Mouse (Mus musculus) MEL (cell line): ENCODE measurements around the gene Plin4. TPM values are rescaled to one million over a fixed set of nuclear protein-coding genes. Genes with fewer than 3 reads are reported as not detected.

Experiments
- DNase-seq: peaks from one replicate; pipeline ENCODE4 v3.0.0; 2011; ENCODE audit warnings: low read depth, low spot score
- H3K27ac ChIP-seq: 2 replicates; pipeline ENCODE4 v1.5.1; 2012; ENCODE audit warnings: low read depth, mild to moderate bottlenecking, control low read depth, low read length, moderate library complexity; ENCODE audit not compliant: control insufficient read depth
- H3K27me3 ChIP-seq, 2 experiments: fragments of 150-350 bp in 1 of 2; sonication (generic) in 1 of 2; 2 replicates each; pipeline ENCODE4 v1.6.1; 2012; ENCODE audit warnings: low read length in 2 of 2, mild to moderate bottlenecking in 2 of 2, improper control_type of control experiment in 1 of 2, moderate library complexity in 1 of 2; ENCODE audit not compliant: insufficient read depth in 2 of 2, control insufficient read depth in 1 of 2
- H3K36me3 ChIP-seq, 2 experiments: 2 replicates each; pipeline ENCODE4 v1.6.1; 2012 to 2014; ENCODE audit warnings: low read length in 2 of 2, improper control_type of control experiment in 1 of 2, inconsistent platforms in 1 of 2, mild to moderate bottlenecking in 1 of 2; ENCODE audit not compliant: insufficient read depth in 2 of 2, control insufficient read depth in 1 of 2
- H3K4me1 ChIP-seq, 2 experiments: fragments of 150-350 bp in 1 of 2; sonication (generic) in 1 of 2; 2 replicates each; pipeline ENCODE4 v1.6.1; 2012; ENCODE audit warnings: low read length in 2 of 2, improper control_type of control experiment in 1 of 2, mild to moderate bottlenecking in 1 of 2; ENCODE audit not compliant: insufficient read depth in 2 of 2, control insufficient read depth in 1 of 2
- H3K4me3 ChIP-seq, 2 experiments: fragments of 150-350 bp in 1 of 2; sonication (generic) in 1 of 2; 2 replicates each; pipeline ENCODE4 v1.5.1; 2012; ENCODE audit warnings: low read depth in 2 of 2, low read length in 2 of 2, mild to moderate bottlenecking in 2 of 2, moderate library complexity in 2 of 2, control low read depth in 1 of 2, improper control_type of control experiment in 1 of 2; ENCODE audit not compliant: control insufficient read depth in 1 of 2, insufficient read depth in 1 of 2
- H3K79me2 ChIP-seq: 2 replicates; pipeline ENCODE4 v1.6.1; 2012; ENCODE audit warnings: mild to moderate bottlenecking, low read length, moderate library complexity; ENCODE audit not compliant: control insufficient read depth, poor library complexity, insufficient read depth
- H3K9ac ChIP-seq: 2 replicates; pipeline ENCODE4 v1.6.1; 2012; ENCODE audit warnings: low read depth, mild to moderate bottlenecking, control low read depth, low read length, moderate library complexity; ENCODE audit not compliant: control insufficient read depth, poor library complexity, severe bottlenecking
- H3K9me3 ChIP-seq: fragments of 150-350 bp; sonication (generic); replicated peaks from 2 replicates; pipeline ENCODE4 v1.6.1; 2012; ENCODE audit warnings: mild to moderate bottlenecking, low read length, improper control_type of control experiment, moderate library complexity; ENCODE audit not compliant: insufficient read depth
- BHLHE40 ChIP-seq: IDR thresholded peaks from 2 replicates; pipeline ENCODE4 v1.6.1; 2012; ENCODE audit warnings: low read depth, mild to moderate bottlenecking, inconsistent platforms, low read length, improper control_type of control experiment, borderline replicate concordance
- CTCF ChIP-seq, 3 experiments: IDR thresholded peaks in 2 of 3; conservative IDR thresholded peaks in 1 of 3; 2 replicates each; pipeline ENCODE4 v1.5.1; 2011 to 2012; ENCODE audit warnings: low read length in 3 of 3, low read depth in 2 of 3, mild to moderate bottlenecking in 2 of 3, improper control_type of control experiment in 1 of 3, inconsistent platforms in 1 of 3, mixed read lengths in 1 of 3, moderate library complexity in 1 of 3; ENCODE audit not compliant: control insufficient read depth in 1 of 3, insufficient read depth in 1 of 3, poor library complexity in 1 of 3, severe bottlenecking in 1 of 3
- E2F4 ChIP-seq: IDR thresholded peaks from 2 replicates; pipeline ENCODE4 v1.6.1; 2011; ENCODE audit warnings: low read depth, low read length, improper control_type of control experiment, borderline replicate concordance
- ELF1 ChIP-seq: IDR thresholded peaks from 2 replicates; pipeline ENCODE4 v1.6.1; 2014; ENCODE audit warnings: low read depth, mild to moderate bottlenecking, inconsistent platforms, low read length, improper control_type of control experiment, moderate library complexity
- EP300 ChIP-seq, 2 experiments: IDR thresholded peaks; 2 replicates each; pipeline ENCODE4 v1.6.1; 2011; ENCODE audit warnings: improper control_type of control experiment in 2 of 2, low read length in 2 of 2, low read depth in 1 of 2, mild to moderate bottlenecking in 1 of 2
- ETS1 ChIP-seq: IDR thresholded peaks from 2 replicates; pipeline ENCODE4 v1.6.1; 2012; ENCODE audit warnings: low read depth, mild to moderate bottlenecking, inconsistent platforms, low read length, improper control_type of control experiment, moderate library complexity
- GABPA ChIP-seq: IDR thresholded peaks from 2 replicates; pipeline ENCODE4 v1.6.1; 2012; ENCODE audit warnings: low read depth, mild to moderate bottlenecking, inconsistent platforms, low read length, improper control_type of control experiment, moderate library complexity
- GATA1 ChIP-seq: IDR thresholded peaks from 2 replicates; pipeline ENCODE4 v1.6.1; 2011; ENCODE audit warnings: low read depth, low read length, improper control_type of control experiment
- HCFC1 ChIP-seq: IDR thresholded peaks from 2 replicates; pipeline ENCODE4 v1.6.1; 2012; ENCODE audit warnings: low read depth, mild to moderate bottlenecking, inconsistent platforms, low read length, improper control_type of control experiment, moderate library complexity
- JUND ChIP-seq: IDR thresholded peaks from 2 replicates; pipeline ENCODE4 v1.6.1; 2011; ENCODE audit warnings: low read depth, mild to moderate bottlenecking, improper control_type of control experiment, low read length
- KAT2A ChIP-seq: conservative IDR thresholded peaks from 2 replicates; pipeline ENCODE4 v1.6.1; 2012; ENCODE audit warnings: low read depth, low read length, improper control_type of control experiment, inconsistent platforms
- MAFK ChIP-seq: IDR thresholded peaks from 2 replicates; pipeline ENCODE4 v1.6.1; 2011; ENCODE audit warnings: low read depth, mild to moderate bottlenecking, low read length, improper control_type of control experiment, borderline replicate concordance
- MAZ ChIP-seq: IDR thresholded peaks from 2 replicates; pipeline ENCODE4 v1.6.1; 2012; ENCODE audit warnings: low read depth, mild to moderate bottlenecking, inconsistent platforms, low read length, improper control_type of control experiment
- MXI1 ChIP-seq: IDR thresholded peaks from 2 replicates; pipeline ENCODE4 v1.6.1; 2011; ENCODE audit warnings: mild to moderate bottlenecking, low read depth, low read length, improper control_type of control experiment
- MYC ChIP-seq: IDR thresholded peaks from 2 replicates; pipeline ENCODE4 v1.6.1; 2011; ENCODE audit warnings: low read depth, mild to moderate bottlenecking, low read length, improper control_type of control experiment, moderate library complexity
- NELFE ChIP-seq: IDR thresholded peaks from 2 replicates; pipeline ENCODE4 v1.6.1; 2011; ENCODE audit warnings: low read depth, low read length, improper control_type of control experiment
- NRF1 ChIP-seq: IDR thresholded peaks from 2 replicates; pipeline ENCODE4 v1.6.1; 2014; ENCODE audit warnings: low read depth, mild to moderate bottlenecking, inconsistent platforms, low read length, improper control_type of control experiment, moderate library complexity; ENCODE audit not compliant: poor library complexity, insufficient read depth, severe bottlenecking
- POLR2A ChIP-seq, 2 experiments: IDR thresholded peaks; 2 replicates each; pipeline ENCODE4 v1.6.1; 2011 to 2012; ENCODE audit warnings: low read length in 2 of 2, mild to moderate bottlenecking in 2 of 2, control low read depth in 1 of 2, improper control_type of control experiment in 1 of 2, low read depth in 1 of 2, moderate library complexity in 1 of 2; ENCODE audit not compliant: control insufficient read depth in 1 of 2, insufficient read depth in 1 of 2, poor library complexity in 1 of 2
- POLR2AphosphoS2 ChIP-seq: IDR thresholded peaks from 2 replicates; pipeline ENCODE4 v1.6.1; 2011; ENCODE audit warnings: low read length, improper control_type of control experiment
- RAD21 ChIP-seq: IDR thresholded peaks from 2 replicates; pipeline ENCODE4 v1.6.1; 2011; ENCODE audit warnings: mild to moderate bottlenecking, low read depth, low read length, improper control_type of control experiment
- SMC3 ChIP-seq: IDR thresholded peaks from 2 replicates; pipeline ENCODE4 v1.6.1; 2011; ENCODE audit warnings: low read depth, low read length, improper control_type of control experiment
- TAL1 ChIP-seq: IDR thresholded peaks from 2 replicates; pipeline ENCODE4 v1.6.1; 2012; ENCODE audit warnings: mild to moderate bottlenecking, inconsistent platforms, low read length, moderate library complexity, mixed read lengths
- TBP ChIP-seq: IDR thresholded peaks from 2 replicates; pipeline ENCODE4 v1.8.0; 2011; ENCODE audit warnings: low read depth, low read length, improper control_type of control experiment
- UBTF ChIP-seq: IDR thresholded peaks from 2 replicates; pipeline ENCODE4 v1.6.1; 2012; ENCODE audit warnings: low read depth, mild to moderate bottlenecking, inconsistent platforms, low read length, improper control_type of control experiment, moderate library complexity, borderline replicate concordance; ENCODE audit not compliant: insufficient read depth
- USF1 ChIP-seq: IDR thresholded peaks from 2 replicates; pipeline ENCODE4 v1.6.1; 2014; ENCODE audit warnings: low read depth, mild to moderate bottlenecking, inconsistent platforms, low read length, improper control_type of control experiment, moderate library complexity
- USF2 ChIP-seq, 2 experiments: IDR thresholded peaks; 2 replicates each; pipeline ENCODE4 v1.6.1; 2011 to 2012; ENCODE audit warnings: improper control_type of control experiment in 2 of 2, low read length in 2 of 2, borderline replicate concordance in 1 of 2, inconsistent platforms in 1 of 2, low read depth in 1 of 2, mild to moderate bottlenecking in 1 of 2; ENCODE audit not compliant: insufficient read depth in 1 of 2
- ZC3H11A ChIP-seq: IDR thresholded peaks from 2 replicates; pipeline ENCODE4 v1.6.1; 2012; ENCODE audit warnings: low read depth, mild to moderate bottlenecking, inconsistent platforms, low read length, improper control_type of control experiment
- ZMIZ1 ChIP-seq: IDR thresholded peaks from 2 replicates; pipeline ENCODE4 v1.6.1; 2012; ENCODE audit warnings: low read depth, mild to moderate bottlenecking, inconsistent platforms, low read length, improper control_type of control experiment, moderate library complexity
- ZNF384 ChIP-seq: IDR thresholded peaks from 2 replicates; pipeline ENCODE4 v1.6.1; 2012; ENCODE audit warnings: low read depth, mild to moderate bottlenecking, inconsistent platforms, low read length, improper control_type of control experiment
- polyA plus RNA-seq, 2 experiments: library from polyadenylated mRNA; stranded (reverse) in 1 of 2; unstranded in 1 of 2; fragments of >175 nt in 1 of 2; fragments of >200 nt in 1 of 2; gene quantifications; 2 replicates each; pipeline versions ENCODE4 v1.2.1 to v1.2.4; 2012; ENCODE audit warnings: low replicate concordance in 2 of 2, low read depth in 1 of 2; ENCODE audit not compliant: insufficient read length in 2 of 2, insufficient read depth in 1 of 2, missing spikeins in 1 of 2
- total RNA-seq: library from RNA; depleted of rRNA; stranded (reverse); fragments of 300-350 nt; gene quantifications from 2 replicates; pipeline ENCODE4 v1.2.3, GENCODE M21; 2012

The Plin4 gene
- total and polyA plus RNA-seq, 3 experiments, result 0.07 to 0.08 TPM; not detected in 1

- Histone ChIP-seq H3K36me3 (peaks cover 0 to 2% of the 10 kb centered on the region in 2 experiments; a peak in 1 of 4 replicates), H3K27me3 (no peaks in the 10 kb centered on the region), H3K27ac (no peak overlapping the region), H3K4me1 (peaks cover 0 to 8% of the 10 kb centered on the region in 2 experiments; a peak in 3 of 4 replicates), H3K9ac (no peak overlapping the region), H3K4me3 (no peak overlapping the region)
- no peak for DNase-seq
- TF ChIP-seq MYC (no peak), E2F4 (no peak), JUND (no peak), USF1 (no peak), HCFC1 (no peak)
- TF ChIP-seq, all 39 proteins: peak for 0
- peaks cover 6% of the 10 kb centered on the region; the same call in 1 of the 2 replicates for H3K79me2 ChIP-seq
- no peaks in the 10 kb centered on the region for H3K9me3 ChIP-seq
These were observed 27.0 kb upstream of the Plin4 start for GRCm38 (mm10) chr17:56136558-56136957.

- Histone ChIP-seq H3K36me3 (peaks cover 0 to 2% of the 10 kb centered on the region in 2 experiments; a peak in 1 of 4 replicates), H3K9me3 (no peaks in the 10 kb centered on the region), H3K4me1 (peaks cover 0 to 3% of the 10 kb centered on the region in 2 experiments; a peak in 2 of 4 replicates), H3K9ac (peak overlapping the region; percentile 26; the same call in 1 of the 2 replicates), H3K27ac (no peak overlapping the region), H3K4me3 (peak overlapping the region; percentile 45 to 52), H3K27me3 (no peaks in the 10 kb centered on the region), H3K79me2 (peaks cover 3% of the 10 kb centered on the region; the same call in 1 of the 2 replicates)
- DNase-seq, result peak; percentile 73
- no peak for TF ChIP-seq MYC
- no peak for TF ChIP-seq E2F4
- no peak for TF ChIP-seq KAT2A
- no peak for TF ChIP-seq ETS1
- TF ChIP-seq GATA1, result no peak
- no peak for TF ChIP-seq ZNF384
- no peak for TF ChIP-seq POLR2AphosphoS2
- TF ChIP-seq MAFK, result no peak
- TF ChIP-seq MXI1, result no peak
- no peak for TF ChIP-seq USF1
- TF ChIP-seq EP300 (IDR thresholded peaks at IDR 0.05; ENCODE audit: low read depth in 1 of 2, low read length in 2 of 2), result no peak
- TF ChIP-seq TAL1, result no peak
- no peak for TF ChIP-seq ELF1
- TF ChIP-seq UBTF, result no peak
- peak; percentile 58; the same call in 1 of the 2 replicates for TF ChIP-seq MAZ
- peak; percentile 81 for TF ChIP-seq SMC3
- no peak for TF ChIP-seq ZMIZ1
- no peak for TF ChIP-seq NRF1
- TF ChIP-seq ZC3H11A, result no peak
- TF ChIP-seq NELFE, result no peak
- no peak for TF ChIP-seq GABPA
- no peak for TF ChIP-seq USF2 (IDR thresholded peaks at IDR 0.05; ENCODE audit: borderline replicate concordance in 1 of 2, insufficient read depth in 1 of 2, low read depth in 1 of 2, low read length in 2 of 2)
- TF ChIP-seq BHLHE40, result no peak
- TF ChIP-seq RAD21, result peak; percentile 29; the same call in 1 of the 2 replicates
- TF ChIP-seq CTCF (IDR thresholded peaks at IDR 0.05 in 2 of 3, conservative IDR thresholded peaks at IDR 0.05 in 1 of 3; ENCODE audit: control insufficient read depth in 1 of 3, insufficient read depth in 1 of 3, low read depth in 2 of 3, low read length in 3 of 3, poor library complexity in 1 of 3, severe bottlenecking in 1 of 3), result peak; percentile 86 to 95 (median 88)
- no peak for TF ChIP-seq JUND
- TF ChIP-seq TBP, result no peak
- no peak for TF ChIP-seq POLR2A (IDR thresholded peaks at IDR 0.05; ENCODE audit: control insufficient read depth in 1 of 2, insufficient read depth in 1 of 2, low read depth in 1 of 2, low read length in 2 of 2, poor library complexity in 1 of 2)
These were observed 24.9 kb upstream of the Plin4 start for GRCm38 (mm10) chr17:56134463-56134971.
